Mouse (Mus musculus) frontal cortex, postnatal 10 days (tissue): Measurements from ENCODE around the gene Snrpb2.

ENCODE experiments used
- DNase-seq, 2 experiments: peaks; one replicate each; pipeline ENCODE4 v3.0.0; 2022; ENCODE audit warnings: low spot score in 2 of 2, mixed read lengths in 1 of 2

Snrpb2 gene

DNA sequence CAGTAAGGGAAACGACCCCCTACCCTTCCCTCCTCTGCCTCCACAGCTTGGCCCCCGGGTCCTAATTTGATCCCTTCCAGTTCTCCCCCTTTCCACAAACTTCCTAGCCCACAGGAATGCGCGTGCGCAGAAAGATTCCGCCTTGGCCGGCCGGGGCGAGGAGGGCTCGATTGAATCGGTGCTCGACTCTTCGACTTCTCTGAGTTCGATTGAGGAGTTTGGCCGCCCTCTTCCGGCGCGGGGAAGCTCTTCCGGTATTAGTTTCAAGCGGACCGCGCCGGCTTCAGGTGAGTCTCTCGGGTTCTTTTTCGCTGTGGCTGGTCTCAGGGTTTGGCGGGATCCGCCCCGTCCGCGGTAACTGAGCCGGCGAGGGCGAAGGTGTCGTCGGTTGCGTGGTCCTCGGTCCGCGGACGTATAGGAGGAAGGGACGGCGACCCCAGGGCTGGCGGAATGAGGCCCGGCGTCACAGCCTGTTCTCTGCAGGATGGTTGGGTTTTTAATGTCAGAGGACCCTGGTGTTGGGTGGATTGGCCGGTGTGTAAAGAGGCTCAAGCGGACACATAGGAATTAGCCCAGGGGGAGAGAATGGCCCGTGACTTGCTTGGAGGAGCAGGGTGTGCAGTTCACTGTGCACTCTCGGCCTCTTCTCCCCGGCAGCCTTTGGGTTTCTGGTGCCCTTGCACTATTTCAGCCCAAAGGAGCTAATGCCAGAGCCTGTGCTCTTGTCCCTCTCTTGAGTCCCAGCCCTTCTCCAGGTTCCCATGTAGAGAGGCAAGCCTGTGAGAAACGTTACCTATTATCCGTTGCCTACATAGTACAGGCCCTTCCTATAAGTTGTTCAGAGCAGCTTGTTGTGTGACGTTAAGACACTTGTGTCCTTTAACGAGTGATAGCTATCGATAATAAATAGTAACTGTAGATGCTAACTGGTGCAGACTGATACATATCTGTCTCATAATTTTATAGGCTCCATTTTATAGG, at the start of gene Snrpb2:
TSS of gene Snrpb2 (plus strand) at position 228 of the 981 bp plus-strand sequence.
- peak; percentile 67 to 84 for DNase-seq

DNA sequence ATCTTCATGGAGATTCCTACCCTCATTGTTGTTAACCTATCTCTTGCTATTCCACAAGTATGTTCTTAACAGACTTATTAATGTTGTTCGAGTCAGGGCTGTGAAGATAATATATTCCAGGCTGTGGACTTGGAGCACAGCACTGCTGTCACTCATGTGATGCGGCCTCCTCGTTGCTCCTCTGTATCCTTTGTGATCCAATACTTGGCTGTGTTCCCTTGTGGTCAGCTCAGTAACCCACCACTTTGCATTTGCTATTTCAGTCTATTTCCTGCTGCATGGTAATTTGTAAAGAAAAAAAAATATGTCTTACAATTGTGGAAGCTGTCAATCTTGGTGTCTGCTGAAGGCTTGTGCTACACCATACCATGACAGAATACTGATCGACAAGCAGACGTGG, 49.8 kb upstream of the Snrpb2 start:
- no peak for DNase-seq

DNA sequence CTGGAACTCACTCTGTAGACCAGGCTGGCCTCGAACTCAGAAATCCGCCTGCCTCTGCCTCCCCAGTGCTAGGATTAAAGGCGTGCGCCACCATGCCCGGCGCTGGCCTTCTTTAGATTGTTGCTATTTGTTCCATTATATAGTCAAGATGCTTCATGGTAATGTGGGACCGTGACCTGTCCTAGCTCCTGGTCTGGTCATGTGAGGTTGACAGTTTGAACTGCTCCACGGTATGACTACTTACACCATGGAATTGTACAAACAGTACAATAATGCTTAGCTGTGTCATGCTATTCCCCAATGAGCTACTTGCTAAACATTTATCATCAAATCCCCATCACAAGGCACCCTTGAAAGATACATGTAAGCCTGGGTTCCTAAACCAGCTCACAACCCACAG, 44.8 kb upstream of the Snrpb2 start:
- no peak for DNase-seq

DNA sequence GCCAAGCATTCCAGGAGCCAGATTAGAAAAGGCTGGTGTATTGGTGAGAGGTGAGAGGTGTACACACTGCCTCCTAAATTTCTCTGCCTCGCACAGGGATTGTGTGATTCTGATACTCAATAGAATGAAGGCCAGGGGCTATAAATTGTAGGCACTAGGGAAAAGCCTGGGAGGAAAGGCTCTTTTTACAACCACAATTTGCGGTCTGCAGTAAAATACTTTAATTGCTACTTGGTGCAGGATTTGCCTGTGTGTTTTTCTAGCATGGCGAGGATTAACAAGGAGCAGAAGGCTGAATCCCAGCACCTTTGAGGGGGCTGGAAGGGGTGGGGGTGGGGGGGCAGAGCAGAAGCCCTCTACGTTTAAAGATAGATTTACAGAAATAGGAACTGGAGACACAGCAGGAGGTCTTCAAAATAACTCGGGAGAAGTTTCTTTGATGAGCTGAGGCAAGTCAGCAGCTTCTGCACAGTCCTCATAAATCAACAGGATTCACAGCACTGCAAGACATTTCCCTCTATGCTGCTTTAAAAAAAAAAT, 44.2 kb upstream of the Snrpb2 start:
- DNase-seq = no peak

DNA sequence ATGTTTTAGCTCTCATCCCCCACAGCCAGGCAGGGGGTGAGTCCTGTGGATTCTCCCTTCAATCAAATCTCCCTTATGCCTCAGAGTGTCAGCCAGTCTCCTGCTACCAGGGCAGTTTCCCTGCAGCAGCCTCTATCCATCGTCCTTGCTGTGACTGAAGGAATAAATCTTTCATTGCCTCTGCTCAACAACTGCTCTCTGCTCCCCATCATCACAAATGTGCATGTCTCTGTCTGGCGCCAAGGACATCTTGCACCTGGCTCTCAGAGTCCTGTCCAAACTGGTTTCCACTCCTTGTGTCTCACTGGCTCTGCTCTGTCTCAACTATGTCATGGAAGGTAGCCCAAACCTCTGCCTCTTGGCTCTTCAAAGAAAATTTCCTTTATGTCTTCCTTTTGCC, 43.1 kb upstream of the Snrpb2 start:
- DNase-seq = no peak

DNA sequence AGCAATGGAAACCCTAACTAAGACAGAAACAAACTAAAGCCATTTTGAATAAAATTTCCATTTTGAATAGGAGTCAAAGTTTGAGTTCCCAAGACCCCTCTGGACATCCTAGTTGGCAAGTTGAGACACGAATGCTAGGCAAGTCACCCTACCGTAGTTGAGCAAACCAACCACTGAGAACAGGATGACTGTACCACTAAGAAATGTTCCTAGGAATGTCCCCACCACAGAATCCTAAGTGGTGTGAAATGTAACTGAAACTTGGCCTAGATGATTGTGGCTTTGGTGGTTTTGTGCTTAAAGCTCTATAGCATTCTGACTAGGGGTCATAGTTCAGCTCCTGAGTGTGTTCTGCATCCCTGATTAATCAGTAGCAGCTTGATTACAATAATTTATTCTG, 39.5 kb upstream of the Snrpb2 start:
- no peak for DNase-seq

DNA sequence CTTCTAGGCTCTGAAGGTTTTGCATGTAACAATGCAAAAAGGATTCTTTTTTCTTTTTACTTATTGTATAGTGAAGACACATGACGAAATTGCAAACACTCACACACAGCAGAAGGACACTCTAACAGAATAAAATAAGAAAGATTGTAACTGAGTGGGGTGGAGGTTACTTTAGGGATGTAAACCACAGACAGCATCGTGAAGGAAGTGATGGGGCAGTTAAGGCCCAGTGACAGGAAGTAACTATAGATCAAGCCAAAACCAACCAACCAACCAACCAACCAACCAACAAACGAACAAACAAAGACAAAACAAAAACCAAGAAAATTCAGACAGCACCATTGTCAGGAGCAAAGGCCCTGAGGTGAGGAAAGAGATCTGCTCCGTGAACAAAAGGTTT, 38.6 kb upstream of the Snrpb2 start:
- DNase-seq = no peak

DNA sequence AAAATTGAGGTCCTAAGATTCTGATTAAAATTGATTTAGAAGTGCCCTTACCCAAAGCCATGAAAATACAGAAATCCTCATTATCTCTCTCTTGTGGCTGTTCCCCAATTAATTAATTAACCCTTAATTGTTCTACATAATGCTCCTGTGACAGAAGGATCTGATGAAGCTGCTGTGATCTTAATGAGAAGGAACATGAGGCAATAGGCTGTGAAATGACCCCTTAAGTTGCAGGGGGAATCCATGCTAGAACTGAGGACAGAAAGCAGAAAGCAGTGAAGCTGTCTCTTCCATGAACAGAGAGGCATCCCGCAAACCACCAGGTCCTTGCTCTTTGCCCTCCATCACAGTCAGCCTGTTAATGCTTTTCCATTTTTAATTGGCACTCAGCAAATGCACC, 31.6 kb upstream of the Snrpb2 start:
- DNase-seq = no peak

DNA sequence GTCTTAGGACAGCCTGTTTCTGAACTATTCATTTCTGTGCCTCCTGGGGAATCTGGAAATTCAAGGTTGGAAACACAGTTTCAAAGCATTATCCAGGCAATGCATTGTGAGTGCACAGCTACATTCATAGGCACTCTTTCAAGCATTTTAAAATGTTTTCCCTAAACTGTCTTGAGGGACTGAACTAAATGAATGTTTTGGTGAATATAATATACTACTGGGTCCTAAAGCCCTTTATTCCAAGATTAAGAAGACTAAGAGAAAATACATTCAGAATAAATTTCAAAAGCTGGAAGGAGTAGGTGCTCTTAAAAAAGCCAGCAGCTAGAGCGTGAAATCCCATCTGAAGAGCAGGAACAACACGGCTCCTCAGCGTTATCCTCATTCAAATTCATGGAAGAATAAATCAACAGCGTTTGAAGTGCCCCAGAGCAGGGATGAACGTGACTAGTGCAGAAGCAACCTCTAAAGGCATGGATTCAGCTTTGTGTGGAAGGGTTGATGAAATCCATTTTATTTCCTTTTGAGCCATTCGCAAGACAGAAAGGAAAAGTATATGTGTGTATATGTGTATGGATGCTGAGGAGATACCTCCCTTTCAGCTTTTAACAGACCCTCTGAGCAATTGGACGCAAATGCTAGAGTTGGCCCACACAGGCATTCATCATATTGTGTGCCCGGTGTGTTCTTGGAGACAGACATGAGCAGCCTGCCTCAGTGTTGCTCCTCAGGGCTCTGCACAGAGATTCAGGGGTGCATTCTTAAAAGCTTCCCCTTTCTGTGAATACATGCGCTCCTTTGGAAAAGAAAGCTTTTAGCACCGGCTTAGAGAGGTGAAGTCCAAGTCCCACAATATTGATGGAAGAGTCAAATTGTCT, 30.2 kb upstream of the Snrpb2 start:
- no peak for DNase-seq

DNA sequence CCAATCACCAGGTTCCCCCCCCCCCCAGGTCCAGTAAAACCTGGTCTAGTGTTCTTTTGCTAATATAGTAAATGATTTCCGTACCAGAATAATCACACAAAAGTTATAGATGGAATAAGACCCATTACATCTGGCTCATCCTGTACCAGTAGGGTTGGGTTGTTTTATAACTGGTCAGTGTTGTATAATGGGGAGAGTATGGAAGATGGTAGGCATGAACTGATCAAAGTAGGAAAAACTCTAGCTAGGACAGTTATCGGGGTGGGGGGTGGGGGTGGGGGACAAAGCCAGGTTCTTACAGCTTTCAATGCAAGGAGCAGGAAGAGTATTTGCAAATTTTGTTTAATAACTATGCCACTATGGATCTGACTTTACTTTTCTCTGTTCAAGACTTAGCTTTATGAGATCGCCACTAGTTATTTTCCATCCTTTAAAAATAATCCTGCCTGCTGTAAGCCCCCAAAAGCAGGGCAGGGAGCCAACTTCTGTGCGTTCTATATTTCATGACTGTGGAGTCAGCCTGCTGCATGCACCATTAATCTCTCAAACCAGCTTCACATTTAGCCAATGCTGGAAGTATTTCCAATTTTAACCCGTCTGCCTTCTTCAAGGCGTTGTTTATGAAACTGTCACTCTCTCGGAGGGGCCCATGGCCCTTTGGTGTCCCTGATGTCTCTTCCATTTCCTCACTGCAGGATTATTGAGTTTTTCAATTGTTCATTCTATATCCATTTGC, 28.3 kb upstream of the Snrpb2 start:
- peak in 1 of 2 experiments; percentile 24 for DNase-seq

DNA sequence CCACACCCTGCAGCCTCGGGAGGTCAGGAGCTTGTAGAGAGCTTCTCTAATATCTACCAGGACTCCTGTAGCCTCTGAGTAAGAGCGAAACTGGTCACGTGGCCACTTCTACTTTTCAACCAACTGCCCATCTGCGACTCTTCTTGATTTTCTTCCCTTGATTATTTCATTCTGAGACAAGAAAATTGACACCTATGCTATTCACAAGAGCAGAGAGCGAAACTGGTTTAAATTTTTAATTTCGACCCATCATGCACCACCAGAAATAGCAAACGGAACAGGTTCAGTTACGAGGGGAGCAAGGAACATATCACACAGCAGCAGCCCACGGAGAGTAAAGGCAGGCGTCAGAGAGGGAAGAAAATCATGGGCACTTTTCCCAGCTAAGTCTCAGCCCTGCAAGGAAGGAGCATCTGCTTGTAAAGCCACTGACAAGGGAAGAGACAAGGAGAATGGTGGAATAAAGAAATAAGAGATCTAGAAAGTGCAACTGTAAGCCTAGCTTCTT, 27.7 kb upstream of the Snrpb2 start:
- peak in 1 of 2 experiments; percentile 13 for DNase-seq

DNA sequence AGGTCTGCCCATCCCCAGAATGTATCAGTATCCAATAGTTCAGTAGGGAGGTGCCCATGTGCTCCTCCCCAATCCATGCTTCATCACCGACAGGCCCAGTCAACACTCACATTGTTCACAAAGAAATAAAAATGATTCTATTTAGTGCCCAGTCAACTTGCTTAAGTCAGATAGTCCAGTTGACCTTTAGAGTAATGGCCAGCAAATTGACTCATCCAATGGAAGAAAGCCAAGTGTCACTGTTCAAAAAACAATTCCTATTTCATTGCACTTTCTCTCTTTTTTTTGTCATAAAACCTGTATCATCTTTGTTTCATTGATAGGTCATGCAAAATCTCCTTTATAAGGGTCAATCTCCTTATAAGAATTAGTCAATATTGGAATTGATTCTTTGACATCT, 21.2 kb upstream of the Snrpb2 start:
- no peak for DNase-seq

DNA sequence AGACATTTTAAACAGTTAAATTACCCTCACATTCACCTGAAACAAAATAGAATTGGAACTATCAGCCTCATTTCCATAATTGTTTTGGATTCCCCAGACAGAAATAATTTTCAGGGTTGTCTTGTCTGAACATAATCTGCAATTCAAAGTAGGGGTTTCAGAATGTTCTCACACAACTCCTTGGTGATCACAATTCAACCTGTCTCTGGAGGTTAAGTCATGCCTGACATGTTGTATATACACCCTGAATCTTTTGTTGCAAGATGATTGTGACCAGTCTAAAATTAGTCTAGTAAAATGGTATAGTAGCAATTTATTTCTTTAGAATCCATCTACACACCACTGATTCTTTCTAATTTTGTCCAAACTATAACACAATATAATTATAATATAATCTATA, 7.6 kb upstream of the Snrpb2 start:
- no peak for DNase-seq

DNA sequence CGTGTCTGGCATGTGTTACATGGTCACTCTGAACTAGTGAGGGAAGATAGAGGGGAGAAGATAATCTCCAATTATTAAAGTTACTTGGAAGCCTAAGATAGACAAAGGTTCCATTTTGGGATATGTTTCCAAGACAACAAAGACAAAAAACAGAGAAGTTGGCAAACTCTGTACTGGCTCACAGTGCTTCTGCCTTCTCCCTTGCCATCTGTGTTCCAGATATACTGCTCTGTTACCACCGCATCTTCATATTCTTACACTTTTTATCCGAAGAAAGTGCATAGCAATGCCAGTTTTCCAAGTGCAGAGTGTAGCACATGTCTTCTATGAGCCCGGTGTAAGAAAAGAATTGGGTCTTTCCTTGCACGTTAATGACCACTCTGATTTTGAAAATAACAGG, 6.1 kb upstream of the Snrpb2 start:
- no peak for DNase-seq

DNA sequence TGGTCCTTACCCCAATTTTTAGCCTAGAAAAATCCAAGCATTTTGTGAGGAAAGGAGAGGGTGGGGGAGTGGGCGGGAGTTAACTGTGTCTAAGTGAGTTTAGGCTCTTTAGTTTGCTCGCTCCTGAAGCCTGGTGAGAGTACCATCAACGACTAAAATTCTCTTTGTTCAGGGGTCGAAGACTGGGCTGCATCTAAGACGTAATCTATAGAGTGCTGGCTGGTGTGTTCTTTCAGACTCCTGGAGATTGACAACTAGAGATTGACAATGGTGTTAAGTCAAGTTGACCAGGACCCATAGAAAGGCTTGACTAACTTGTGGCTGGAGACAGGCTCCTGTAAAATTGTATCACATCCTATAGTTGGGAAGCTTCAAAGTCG, 417 bp upstream of the Snrpb2 start:
- DNase-seq = no peak

DNA sequence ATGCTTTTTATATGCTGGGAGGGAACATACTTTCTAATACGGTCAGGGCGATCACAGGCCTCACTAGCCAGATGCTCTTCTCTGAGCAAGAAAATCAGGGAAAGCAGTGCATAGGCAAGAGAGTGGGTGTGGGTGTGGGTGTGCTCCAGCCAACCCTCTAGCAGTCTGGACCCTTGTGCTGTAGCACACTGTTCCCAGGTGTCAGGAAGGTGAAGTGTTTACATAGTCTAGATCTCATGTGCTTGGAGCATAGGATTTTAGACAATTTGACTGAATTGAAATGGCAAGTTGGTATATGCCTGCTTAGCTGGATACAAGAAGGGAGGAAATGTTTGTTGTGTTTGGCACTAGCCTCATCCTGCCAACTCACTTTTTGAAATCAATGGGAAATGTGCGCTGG, 3.1 kb downstream of the Snrpb2 start:
- no peak for DNase-seq

DNA sequence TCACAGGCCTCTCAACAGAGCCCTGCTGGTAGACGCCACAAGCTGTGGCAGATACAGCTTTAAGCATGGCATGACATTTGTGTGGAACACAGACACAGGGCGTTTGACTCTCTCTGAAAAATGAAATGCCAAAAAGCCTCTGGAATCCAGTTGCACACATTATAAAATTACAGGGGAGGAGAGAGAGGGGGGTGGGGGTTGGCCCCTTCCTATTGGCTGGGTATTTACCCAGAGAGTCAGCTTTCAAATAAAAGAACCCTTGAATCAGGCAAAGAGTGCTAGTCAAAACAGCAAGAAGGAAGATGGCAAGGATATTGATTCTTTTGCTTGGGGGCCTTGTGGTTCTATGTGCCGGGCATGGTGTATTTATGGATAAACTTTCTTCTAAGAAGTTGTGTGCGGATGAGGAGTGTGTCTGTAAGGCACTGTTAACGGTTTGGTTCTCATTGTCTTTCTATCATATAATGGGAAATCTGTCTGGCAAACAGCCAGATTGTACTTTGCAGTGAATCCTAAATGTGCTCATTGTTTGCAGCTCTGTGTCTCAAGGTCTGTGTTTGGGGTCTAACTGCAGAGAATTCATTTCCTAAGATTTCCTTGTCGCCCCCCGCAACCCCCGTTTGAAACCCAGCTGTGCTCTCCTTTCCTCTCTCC, 15.5 kb downstream of the Snrpb2 start, which contains the start of gene Otor:
TSS of gene Otor (plus strand) at position 276 of the 654 bp plus-strand sequence.
- DNase-seq = no peak

DNA sequence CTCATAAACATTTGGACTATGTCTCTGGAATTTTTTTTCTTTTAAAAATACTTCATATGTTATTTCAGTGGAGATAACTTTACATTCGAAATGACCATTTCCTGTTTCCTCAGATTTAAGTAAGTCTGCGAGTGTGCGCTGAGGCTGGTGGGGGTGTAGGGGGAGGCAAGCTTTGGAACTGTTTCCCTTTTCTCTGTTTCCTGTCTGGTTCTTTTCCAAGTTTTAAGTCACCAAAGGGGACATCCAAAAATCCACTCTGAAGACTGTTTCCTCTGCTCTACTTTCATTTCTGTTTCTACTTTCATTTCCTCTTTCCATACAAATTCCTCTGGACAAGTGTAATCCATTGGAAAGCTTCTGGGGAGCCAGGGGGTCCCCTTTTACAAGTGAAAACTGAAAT, 18.9 kb downstream of the Snrpb2 start:
- DNase-seq = no peak

DNA sequence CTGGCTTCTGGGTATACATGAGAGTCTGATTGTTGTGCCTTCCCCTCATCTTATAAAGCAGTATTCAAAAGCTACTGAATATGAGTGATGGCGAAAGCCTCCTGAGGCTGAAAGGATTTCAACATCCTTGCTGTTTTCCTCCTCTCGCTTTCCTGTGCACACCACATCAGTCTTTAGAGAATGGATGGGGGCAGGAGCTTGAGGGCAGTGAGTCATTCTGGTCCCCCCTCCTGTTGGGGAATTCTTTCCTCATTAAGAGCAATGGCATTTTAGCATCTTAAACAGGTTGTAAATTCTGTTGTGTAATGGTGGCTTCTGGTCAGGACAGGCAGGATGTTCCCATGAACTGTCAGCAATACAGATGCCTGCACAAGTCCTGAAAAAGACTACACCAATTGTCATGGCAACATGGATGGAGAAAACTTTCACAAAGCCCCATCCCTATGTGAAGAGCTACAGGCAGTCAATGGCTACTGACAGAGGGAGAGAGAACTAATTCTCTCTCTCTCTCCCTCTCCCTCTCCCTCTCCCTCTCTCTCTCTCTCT, 22.1 kb downstream of the Snrpb2 start:
- no peak for DNase-seq

DNA sequence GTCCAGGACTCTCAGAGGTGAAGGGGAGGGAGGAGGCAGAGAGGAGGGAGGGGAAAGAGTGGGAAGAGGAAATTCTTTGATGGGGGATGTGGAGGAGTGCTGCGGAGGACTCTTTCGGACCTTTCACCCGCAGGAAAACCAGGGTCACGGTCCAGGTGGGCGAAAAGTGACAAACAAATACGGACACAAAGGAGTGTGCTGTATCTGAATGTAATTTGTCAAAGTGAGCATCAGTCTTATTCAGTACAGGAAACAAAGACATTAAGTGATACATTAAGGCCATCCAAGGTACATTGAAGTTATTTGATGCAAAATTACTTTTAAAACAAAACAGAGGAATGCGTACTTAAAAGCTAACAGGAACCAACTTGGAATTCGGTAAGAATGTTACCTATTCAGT, 27.0 kb downstream of the Snrpb2 start:
- DNase-seq = no peak

DNA sequence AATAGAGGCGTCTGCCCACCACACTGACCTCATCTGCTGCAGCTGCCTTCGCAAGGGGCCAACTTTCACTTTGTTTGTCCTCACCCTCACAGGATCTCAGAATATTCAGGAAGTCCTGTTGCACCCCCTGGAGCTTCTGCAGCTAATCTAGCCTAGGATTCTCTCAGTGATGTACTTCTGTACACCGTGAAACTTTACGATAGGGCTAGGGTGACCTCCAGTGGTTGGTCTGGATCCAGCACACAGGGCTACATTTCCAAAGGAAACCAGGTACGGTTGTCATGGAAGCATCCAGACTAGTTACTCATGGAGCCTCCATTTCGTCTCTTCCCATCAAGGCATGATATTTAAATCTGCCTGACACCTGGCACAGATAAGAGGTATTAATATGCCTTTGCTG, 30.9 kb downstream of the Snrpb2 start:
- DNase-seq = peak; percentile 79 to 81
